Mouse (Mus musculus) embryonic facial prominence, embryonic 15.5 days (tissue): ENCODE measurements around the gene Ccp110. TPM values are rescaled to one million over a fixed set of nuclear protein-coding genes. Genes with fewer than 3 reads are reported as not detected.

Experiments used
- ATAC-seq: fragments of 200-750 bp; cut with Nextera tagmentation; 2 replicates; pipeline ENCODE4 v1.8.0; 2017; ENCODE audit warnings: low read depth, moderate TSS enrichment; ENCODE audit not compliant: insufficient number of reproducible peaks, low FRiP score, low TSS enrichment
- H3K27ac ChIP-seq: fragments of 300-500 bp; sonication (generic); replicated peaks from 2 replicates; pipeline ENCODE4 v1.5.1; 2015; ENCODE audit warnings: mild to moderate bottlenecking, inconsistent platforms
- H3K27me3 ChIP-seq: fragments of 300-500 bp; sonication (generic); 2 replicates; pipeline ENCODE4 v1.6.1; 2015; ENCODE audit warnings: inconsistent platforms
- H3K36me3 ChIP-seq: fragments of 300-500 bp; sonication (generic); 2 replicates; pipeline ENCODE4 v1.6.1; 2015; ENCODE audit warnings: mild to moderate bottlenecking, inconsistent platforms
- H3K4me1 ChIP-seq: fragments of 300-500 bp; sonication (generic); 2 replicates; pipeline ENCODE4 v1.6.1; 2015; ENCODE audit warnings: inconsistent platforms
- H3K4me2 ChIP-seq: fragments of 300-500 bp; sonication (generic); replicated peaks from 2 replicates; pipeline ENCODE4 v1.6.1; 2015; ENCODE audit warnings: mild to moderate bottlenecking, inconsistent platforms
- H3K4me3 ChIP-seq: fragments of 300-500 bp; sonication (generic); replicated peaks from 2 replicates; pipeline ENCODE4 v1.5.1; 2015; ENCODE audit warnings: mild to moderate bottlenecking, inconsistent platforms
- H3K9ac ChIP-seq: fragments of 300-500 bp; sonication (generic); 2 replicates; pipeline ENCODE4 v1.6.1; 2015; ENCODE audit warnings: inconsistent platforms
- H3K9me3 ChIP-seq: fragments of 300-500 bp; sonication (generic); replicated peaks from 2 replicates; pipeline ENCODE4 v1.6.1; 2016; ENCODE audit warnings: inconsistent platforms
- WGBS: fragments of 180-500 bp; shearing (Covaris S2); methylation state at CpG from one replicate; pipeline ENCODE4 v1.1.7; 2015; 5-methylcytosine and 5-hydroxymethylcytosine counted together
- polyA plus RNA-seq: library from polyadenylated mRNA; unstranded; fragments of >200 nt; fragmentation: Nextera tagmentation; extraction: Ambion mirVana; gene quantifications from 2 replicates; pipeline ENCODE4 v1.2.1, GENCODE M21; 2015

Ccp110 gene
- polyA plus RNA-seq, 1 experiment from 2014 or later, result 26.3 TPM

- H3K27ac ChIP-seq, result no peak overlapping the region
- no peak for ATAC-seq
- H3K9ac ChIP-seq, result no peak overlapping the region
- no peak overlapping the region for H3K4me3 ChIP-seq
- H3K4me1 ChIP-seq, result 0 out of 2 replicates have a peak, but pooled peaks cover 4% of the 10 kb centered on the region
- H3K36me3 ChIP-seq, result peaks cover 58% of the 10 kb centered on the region
- H3K4me2 ChIP-seq, result no peak overlapping the region
- no peaks in the 10 kb centered on the region for H3K9me3 ChIP-seq
- 87% methylated on average over 7 of the region's 7 CpGs for WGBS
- no peaks in the 10 kb centered on the region for H3K27me3 ChIP-seq
These were observed 43.4 kb downstream of the Ccp110 start for GRCm38 (mm10) chr7:118755756-118756155.

GRCm38 (mm10) chr7:118756490-118757265 is 44.3 kb downstream of the Ccp110 start:
- no peaks in the 10 kb centered on the region for H3K9me3 ChIP-seq
- H3K36me3 ChIP-seq, result peaks cover 63% of the 10 kb centered on the region
- no peak overlapping the region for H3K27ac ChIP-seq
- ATAC-seq, result no peak
- no peak overlapping the region for H3K9ac ChIP-seq
- 92% methylated on average over 24 of the region's 24 CpGs for WGBS
- H3K4me3 ChIP-seq, result no peak overlapping the region
- H3K4me2 ChIP-seq, result no peak overlapping the region
- H3K4me1 ChIP-seq, result 0 out of 2 replicates have a peak, but pooled peaks cover 4% of the 10 kb centered on the region
- H3K27me3 ChIP-seq, result no peaks in the 10 kb centered on the region

GRCm38 (mm10) chr7:118758369-118758768 is 46.0 kb downstream of the Ccp110 start:
- H3K4me1 ChIP-seq, result 0 out of 2 replicates have a peak, but pooled peaks cover 4% of the 10 kb centered on the region
- peaks cover 60% of the 10 kb centered on the region for H3K36me3 ChIP-seq
- whole genome bisulfite sequencing, result 46% methylated on average over 4 of the region's 4 CpGs
- H3K9ac ChIP-seq, result no peak overlapping the region
- H3K9me3 ChIP-seq, result no peaks in the 10 kb centered on the region
- H3K4me3 ChIP-seq, result no peak overlapping the region
- no peak for ATAC-seq
- H3K27ac ChIP-seq, result no peak overlapping the region; the same call in 1 of the 2 replicates
- no peak overlapping the region for H3K4me2 ChIP-seq
- no peaks in the 10 kb centered on the region for H3K27me3 ChIP-seq

GRCm38 (mm10) chr7:118759372-118759771 is 47.0 kb downstream of the Ccp110 start:
- H3K4me2 ChIP-seq, result no peak overlapping the region
- H3K27ac ChIP-seq, result no peak overlapping the region
- peaks cover 59% of the 10 kb centered on the region for H3K36me3 ChIP-seq
- no peak overlapping the region for H3K4me3 ChIP-seq
- H3K9ac ChIP-seq, result no peak overlapping the region
- 0 out of 2 replicates have a peak, but pooled peaks cover 4% of the 10 kb centered on the region for H3K4me1 ChIP-seq
- no peak for ATAC-seq
- WGBS, result 53% methylated on average over 5 of the region's 5 CpGs
- H3K9me3 ChIP-seq, result no peaks in the 10 kb centered on the region
- no peaks in the 10 kb centered on the region for H3K27me3 ChIP-seq

- H3K9me3 ChIP-seq, result no peaks in the 10 kb centered on the region
- 0 out of 2 replicates have a peak, but pooled peaks cover 10% of the 10 kb centered on the region for H3K4me1 ChIP-seq
- no peak for ATAC-seq
- no peak overlapping the region for H3K27ac ChIP-seq
- H3K4me3 ChIP-seq, result no peak overlapping the region
- WGBS, result 90% methylated on average over 11 of the region's 11 CpGs
- H3K9ac ChIP-seq, result no peak overlapping the region
- H3K36me3 ChIP-seq, result peaks cover 39% of the 10 kb centered on the region
- H3K27me3 ChIP-seq, result no peaks in the 10 kb centered on the region
- no peak overlapping the region for H3K4me2 ChIP-seq
These were observed 51.6 kb downstream of the Ccp110 start for GRCm38 (mm10) chr7:118763939-118764338.

GRCm38 (mm10) chr7:118764725-118765124 is 52.4 kb downstream of the Ccp110 start:
- Histone ChIP-seq H3K4me1 (0 out of 2 replicates have a peak, but pooled peaks cover 10% of the 10 kb centered on the region), H3K4me2 (no peak overlapping the region), H3K27ac (no peak overlapping the region), H3K36me3 (peaks cover 43% of the 10 kb centered on the region), H3K9ac (no peak overlapping the region), H3K4me3 (no peak overlapping the region), H3K27me3 (no peaks in the 10 kb centered on the region), H3K9me3 (no peaks in the 10 kb centered on the region)
- WGBS, result 81% methylated on average over 14 of the region's 14 CpGs
- no peak for ATAC-seq

GRCm38 (mm10) chr7:118765604-118766003 is 53.3 kb downstream of the Ccp110 start:
- Histone ChIP-seq H3K27ac (no peak overlapping the region), H3K36me3 (peaks cover 37% of the 10 kb centered on the region), H3K4me1 (0 out of 2 replicates have a peak, but pooled peaks cover 10% of the 10 kb centered on the region), H3K27me3 (no peaks in the 10 kb centered on the region), H3K9ac (no peak overlapping the region), H3K4me2 (no peak overlapping the region), H3K4me3 (no peak overlapping the region), H3K9me3 (no peaks in the 10 kb centered on the region)
- no peak for ATAC-seq
- 55% methylated on average over 8 of the region's 8 CpGs for WGBS

GRCm38 (mm10) chr7:118766119-118766833 is 53.9 kb downstream of the Ccp110 start:
- Histone ChIP-seq H3K4me1 (0 out of 2 replicates have a peak, but pooled peaks cover 10% of the 10 kb centered on the region), H3K4me2 (no peak overlapping the region), H3K9me3 (no peaks in the 10 kb centered on the region), H3K36me3 (peaks cover 30% of the 10 kb centered on the region), H3K27ac (no peak overlapping the region), H3K9ac (no peak overlapping the region), H3K4me3 (no peak overlapping the region), H3K27me3 (no peaks in the 10 kb centered on the region)
- WGBS, result 48% methylated on average over 18 of the region's 18 CpGs
- ATAC-seq, result no peak

GRCm38 (mm10) chr7:118766834-118767224 is 54.5 kb downstream of the Ccp110 start:
- Histone ChIP-seq H3K9ac (no peak overlapping the region), H3K9me3 (no peaks in the 10 kb centered on the region), H3K36me3 (peaks cover 24% of the 10 kb centered on the region), H3K27me3 (no peaks in the 10 kb centered on the region), H3K4me1 (0 out of 2 replicates have a peak, but pooled peaks cover 10% of the 10 kb centered on the region), H3K4me3 (no peak overlapping the region), H3K4me2 (no peak overlapping the region), H3K27ac (no peak overlapping the region)
- ATAC-seq, result no peak
- 94% methylated on average over 5 of the region's 5 CpGs for WGBS

GRCm38 (mm10) chr7:118769208-118769607 is 56.9 kb downstream of the Ccp110 start:
- Histone ChIP-seq H3K9me3 (no peaks in the 10 kb centered on the region), H3K36me3 (peaks cover 17% of the 10 kb centered on the region; the same call in 1 of the 2 replicates), H3K4me2 (no peak overlapping the region), H3K4me3 (no peak overlapping the region), H3K9ac (no peak overlapping the region), H3K4me1 (0 out of 2 replicates have a peak, but pooled peaks cover 10% of the 10 kb centered on the region), H3K27me3 (no peaks in the 10 kb centered on the region), H3K27ac (no peak overlapping the region)
- WGBS, result 66% methylated on average over 8 of the region's 8 CpGs
- ATAC-seq, result no peak

GRCm38 (mm10) chr7:118769655-118770054 is 57.3 kb downstream of the Ccp110 start:
- no peak for ATAC-seq
- no peak overlapping the region for H3K9ac ChIP-seq
- H3K27me3 ChIP-seq, result no peaks in the 10 kb centered on the region
- H3K9me3 ChIP-seq, result no peaks in the 10 kb centered on the region
- H3K36me3 ChIP-seq, result peaks cover 17% of the 10 kb centered on the region; the same call in 1 of the 2 replicates
- WGBS, result 65% methylated on average over 1 of the region's 1 CpGs
- no peak overlapping the region for H3K27ac ChIP-seq
- H3K4me3 ChIP-seq, result no peak overlapping the region
- no peak overlapping the region for H3K4me2 ChIP-seq
- 0 out of 2 replicates have a peak, but pooled peaks cover 10% of the 10 kb centered on the region for H3K4me1 ChIP-seq
